Mouse (Mus musculus): Measurements from ENCODE around the gene Fam69b. TPM values are rescaled to one million over a fixed set of nuclear protein-coding genes. Genes with fewer than 3 reads are reported as not detected.
A peak's percentile ranks its signal among the peaks of the same experiment; 100 is the strongest.

The Fam69b gene
- polyA plus RNA-seq, 1 experiment: 10.3 TPM

- TF ChIP-seq CTCF (IDR thresholded peaks at IDR 0.05; ENCODE audit: control insufficient read depth, insufficient read depth, insufficient replicate concordance, low read depth, low read length): peak; percentile 37; the same call in 1 of the 2 replicates
- no peak for TF ChIP-seq POLR2A (IDR thresholded peaks at IDR 0.05; ENCODE audit: control insufficient read depth, low read depth, low read length)
- Histone ChIP-seq H3K4me3 (ENCODE audit: control insufficient read depth, low read depth, low read length) (peak overlapping the region; percentile 99), H3K36me3 (ENCODE audit: control insufficient read depth, insufficient read depth, low read length) (no peaks in the 10 kb centered on the region; the same call in 1 of the 2 replicates), H3K27ac (ENCODE audit: control insufficient read depth, insufficient read depth, low read depth, low read length) (no peak overlapping the region), H3K27me3 (ENCODE audit: control insufficient read depth, insufficient read depth, low read length) (no peaks in the 10 kb centered on the region), H3K4me1 (ENCODE audit: control insufficient read depth, insufficient read depth, low read length) (peaks cover 12% of the 10 kb centered on the region)
These were observed 10.8 kb downstream of the Fam69b start for GRCm38 (mm10) chr2:26639083-26639482.

GRCm38 (mm10) chr2:26639838-26640830 lies 11.9 kb downstream of the Fam69b start:
- peak overlapping the region; percentile 96 for H3K27ac ChIP-seq (ENCODE audit: control insufficient read depth, insufficient read depth, low read depth, low read length)
- H3K4me1 ChIP-seq (ENCODE audit: control insufficient read depth, insufficient read depth, low read length): peaks cover 12% of the 10 kb centered on the region
- peak overlapping the region; percentile 99 for H3K4me3 ChIP-seq (ENCODE audit: control insufficient read depth, low read depth, low read length)
- H3K27me3 ChIP-seq (ENCODE audit: control insufficient read depth, insufficient read depth, low read length): no peaks in the 10 kb centered on the region
- no peaks in the 10 kb centered on the region; the same call in 1 of the 2 replicates for H3K36me3 ChIP-seq (ENCODE audit: control insufficient read depth, insufficient read depth, low read length)
- TF ChIP-seq POLR2A (IDR thresholded peaks at IDR 0.05; ENCODE audit: control insufficient read depth, low read depth, low read length): peak; percentile 99
- TF ChIP-seq CTCF (IDR thresholded peaks at IDR 0.05; ENCODE audit: control insufficient read depth, insufficient read depth, insufficient replicate concordance, low read depth, low read length): peak; percentile 93

- Histone ChIP-seq H3K36me3 (ENCODE audit: control insufficient read depth, insufficient read depth, low read length) (no peaks in the 10 kb centered on the region; the same call in 1 of the 2 replicates), H3K27me3 (ENCODE audit: control insufficient read depth, insufficient read depth, low read length) (no peaks in the 10 kb centered on the region), H3K27ac (ENCODE audit: control insufficient read depth, insufficient read depth, low read depth, low read length) (peak overlapping the region; percentile 96), H3K4me3 (ENCODE audit: control insufficient read depth, low read depth, low read length) (no peak overlapping the region), H3K4me1 (ENCODE audit: control insufficient read depth, insufficient read depth, low read length) (peaks cover 12% of the 10 kb centered on the region)
- TF ChIP-seq POLR2A (IDR thresholded peaks at IDR 0.05; ENCODE audit: control insufficient read depth, low read depth, low read length): no peak
- TF ChIP-seq CTCF (IDR thresholded peaks at IDR 0.05; ENCODE audit: control insufficient read depth, insufficient read depth, insufficient replicate concordance, low read depth, low read length): no peak
These were observed 12.9 kb downstream of the Fam69b start for GRCm38 (mm10) chr2:26641006-26641647.

- H3K27me3 ChIP-seq (ENCODE audit: control insufficient read depth, insufficient read depth, low read length): no peaks in the 10 kb centered on the region
- peaks cover 9% of the 10 kb centered on the region for H3K4me1 ChIP-seq (ENCODE audit: control insufficient read depth, insufficient read depth, low read length)
- no peak overlapping the region for H3K27ac ChIP-seq (ENCODE audit: control insufficient read depth, insufficient read depth, low read depth, low read length)
- TF ChIP-seq POLR2A (IDR thresholded peaks at IDR 0.05; ENCODE audit: control insufficient read depth, low read depth, low read length) (no peak), CTCF (IDR thresholded peaks at IDR 0.05; ENCODE audit: control insufficient read depth, insufficient read depth, insufficient replicate concordance, low read depth, low read length) (no peak)
- H3K36me3 ChIP-seq (ENCODE audit: control insufficient read depth, insufficient read depth, low read length): no peaks in the 10 kb centered on the region
- H3K4me3 ChIP-seq (ENCODE audit: control insufficient read depth, low read depth, low read length): no peak overlapping the region
These were observed 15.7 kb downstream of the Fam69b start for GRCm38 (mm10) chr2:26643942-26644341.

- no peaks in the 10 kb centered on the region for H3K4me1 ChIP-seq (ENCODE audit: control insufficient read depth, insufficient read depth, low read length)
- no peak overlapping the region for H3K27ac ChIP-seq (ENCODE audit: control insufficient read depth, insufficient read depth, low read depth, low read length)
- H3K4me3 ChIP-seq (ENCODE audit: control insufficient read depth, low read depth, low read length): no peak overlapping the region
- TF ChIP-seq CTCF (IDR thresholded peaks at IDR 0.05; ENCODE audit: control insufficient read depth, insufficient read depth, insufficient replicate concordance, low read depth, low read length): peak; percentile 100
- no peak for TF ChIP-seq POLR2A (IDR thresholded peaks at IDR 0.05; ENCODE audit: control insufficient read depth, low read depth, low read length)
- no peaks in the 10 kb centered on the region for H3K36me3 ChIP-seq (ENCODE audit: control insufficient read depth, insufficient read depth, low read length)
- no peaks in the 10 kb centered on the region for H3K27me3 ChIP-seq (ENCODE audit: control insufficient read depth, insufficient read depth, low read length)
These were observed 18.5 kb downstream of the Fam69b start for GRCm38 (mm10) chr2:26646643-26647293.

GRCm38 (mm10) chr2:26654687-26655086 lies 26.4 kb downstream of the Fam69b start:
- no peak overlapping the region for H3K4me3 ChIP-seq (ENCODE audit: control insufficient read depth, low read depth, low read length)
- no peak for TF ChIP-seq CTCF (IDR thresholded peaks at IDR 0.05; ENCODE audit: control insufficient read depth, insufficient read depth, insufficient replicate concordance, low read depth, low read length)
- no peak for TF ChIP-seq POLR2A (IDR thresholded peaks at IDR 0.05; ENCODE audit: control insufficient read depth, low read depth, low read length)
- no peaks in the 10 kb centered on the region for H3K4me1 ChIP-seq (ENCODE audit: control insufficient read depth, insufficient read depth, low read length)
- H3K27ac ChIP-seq (ENCODE audit: control insufficient read depth, insufficient read depth, low read depth, low read length): no peak overlapping the region
- no peaks in the 10 kb centered on the region for H3K27me3 ChIP-seq (ENCODE audit: control insufficient read depth, insufficient read depth, low read length)
- H3K36me3 ChIP-seq (ENCODE audit: control insufficient read depth, insufficient read depth, low read length): no peaks in the 10 kb centered on the region
